Mouse (Mus musculus): Measurements from ENCODE around the gene Cyp2w1. TPM values are rescaled to one million over a fixed set of nuclear protein-coding genes. Genes with fewer than 3 reads are reported as not detected.

Gene Cyp2w1
- total RNA-seq, 2 experiments from 2014 or later: not detected

GRCm38 (mm10) chr5:139364911-139365571 lies 12.6 kb downstream of the Cyp2w1 start:
- DNase-seq: peak; percentile 44

- DNase-seq: no peak
These were observed 13.4 kb downstream of the Cyp2w1 start for GRCm38 (mm10) chr5:139365827-139366226.

GRCm38 (mm10) chr5:139366484-139366883 lies 14.1 kb downstream of the Cyp2w1 start:
- no peak for DNase-seq

GRCm38 (mm10) chr5:139367884-139368458 lies 15.6 kb downstream of the Cyp2w1 start:
- no peak for DNase-seq

GRCm38 (mm10) chr5:139368638-139369320 lies 16.4 kb downstream of the Cyp2w1 start:
- DNase-seq: no peak

- DNase-seq: no peak
These were observed 17.9 kb downstream of the Cyp2w1 start for GRCm38 (mm10) chr5:139370336-139370735.

GRCm38 (mm10) chr5:139371118-139371517 lies 18.7 kb downstream of the Cyp2w1 start:
- DNase-seq: no peak

GRCm38 (mm10) chr5:139371631-139372401 lies 19.4 kb downstream of the Cyp2w1 start:
- peak; percentile 96 for DNase-seq

- DNase-seq: no peak
These were observed 20.7 kb downstream of the Cyp2w1 start for GRCm38 (mm10) chr5:139373126-139373525.

GRCm38 (mm10) chr5:139373889-139374444 lies 21.6 kb downstream of the Cyp2w1 start:
- DNase-seq: no peak

GRCm38 (mm10) chr5:139374841-139375240 lies 22.4 kb downstream of the Cyp2w1 start:
- no peak for DNase-seq

GRCm38 (mm10) chr5:139377468-139378270 lies 25.3 kb downstream of the Cyp2w1 start, which contains the start of gene Gpr146:
Gene Gpr146, plus strand, starts transcription at chr5:139377697.
- peak; percentile 82 for DNase-seq

- DNase-seq: no peak
These were observed 25.8 kb downstream of the Cyp2w1 start for GRCm38 (mm10) chr5:139378271-139378556.

GRCm38 (mm10) chr5:139378986-139379629 lies 26.7 kb downstream of the Cyp2w1 start:
- DNase-seq: peak; percentile 86

- DNase-seq: no peak
These were observed 27.5 kb downstream of the Cyp2w1 start for GRCm38 (mm10) chr5:139379771-139380384.

GRCm38 (mm10) chr5:139380385-139381248 lies 28.2 kb downstream of the Cyp2w1 start:
- DNase-seq: peak; percentile 98

GRCm38 (mm10) chr5:139381586-139382513 lies 29.4 kb downstream of the Cyp2w1 start:
- DNase-seq: no peak

- peak; percentile 79 for DNase-seq
These were observed 30.3 kb downstream of the Cyp2w1 start for GRCm38 (mm10) chr5:139382760-139383159.

GRCm38 (mm10) chr5:139383234-139383633 lies 30.8 kb downstream of the Cyp2w1 start:
- DNase-seq: no peak

Data from heart, postnatal 4 days (tissue).